Mouse (Mus musculus) small intestine, adult 2 months (tissue): ENCODE data around the gene Ankrd31.

ENCODE experiments used
- CTCF ChIP-seq: fragments of 200-500 bp; IDR thresholded peaks from 2 replicates; pipeline ENCODE4 v1.5.1; 2012; ENCODE audit warnings: low read depth, mild to moderate bottlenecking, control low read depth, inconsistent platforms, low read length, moderate library complexity, mixed read lengths; ENCODE audit not compliant: insufficient replicate concordance, insufficient read length; ENCODE audit errors: extremely low read depth
- POLR2A ChIP-seq: fragments of 200-500 bp; IDR thresholded peaks from 2 replicates; pipeline ENCODE4 v1.6.1; 2012; ENCODE audit warnings: low read depth, mild to moderate bottlenecking, control low read depth, inconsistent platforms, low read length, moderate library complexity

- TF ChIP-seq POLR2A (no peak), CTCF (no peak)
These were observed 191.6 kb downstream of the Ankrd31 start for GRCm38 (mm10) chr13:96939680-96940079.
